Mouse (Mus musculus) gastrocnemius, postnatal 10 days (tissue): ENCODE measurements around the gene Olfr66. TPM values are rescaled to one million over a fixed set of nuclear protein-coding genes. Genes with fewer than 3 reads are reported as not detected.

Source experiments
- DNase-seq: peaks from one replicate; pipeline ENCODE4 v3.0.0; 2021; ENCODE audit warnings: mixed read lengths
- long read RNA-seq, 2 experiments: library from polyadenylated mRNA; stranded (forward); transcript quantifications; one replicate each; pipeline ENCODE4 v2.0.0; 2021
- total RNA-seq, 2 experiments: library from RNA; stranded (reverse); gene quantifications; 2 replicates each; pipeline ENCODE4 v1.2.3; 2021

Olfr66 gene
- not detected for total RNA-seq
- long read RNA-seq, experiment 1: 0 reads
- long read RNA-seq, experiment 2: 0 reads

- DNase-seq: no peak
Observed at GRCm38 (mm10) chr7:103886152-103886551, at the start of gene Olfr66. Gene Olfr66, minus strand, starts transcription at chr7:103886252.

GRCm38 (mm10) chr7:103934264-103934663, 48.2 kb upstream of the Olfr66 start, which contains the start of gene Olfr632:
Gene Olfr632, plus strand, starts transcription at chr7:103934347.
- no peak for DNase-seq

- no peak for DNase-seq
Observed at GRCm38 (mm10) chr7:103928525-103928924, 42.5 kb upstream of the Olfr66 start, which contains the start of gene Olfr631. Gene Olfr631, plus strand, starts transcription at chr7:103928825.

- no peak for DNase-seq
Observed at GRCm38 (mm10) chr7:103915338-103915737, 29.3 kb upstream of the Olfr66 start.

GRCm38 (mm10) chr7:103912969-103913511, 27.0 kb upstream of the Olfr66 start:
- DNase-seq: no peak

GRCm38 (mm10) chr7:103910047-103910446, 24.0 kb upstream of the Olfr66 start:
- no peak for DNase-seq

GRCm38 (mm10) chr7:103903187-103903586, 17.1 kb upstream of the Olfr66 start, which contains the start of gene Olfr65:
Gene Olfr65, plus strand, starts transcription at chr7:103903487.
- no peak for DNase-seq

GRCm38 (mm10) chr7:103894385-103894784, 8.3 kb upstream of the Olfr66 start, which contains the start of gene Olfr64:
Gene Olfr64, minus strand, starts transcription at chr7:103894485.
- DNase-seq: no peak

GRCm38 (mm10) chr7:103877093-103877492, 9.0 kb downstream of the Olfr66 start:
- DNase-seq: no peak

GRCm38 (mm10) chr7:103874451-103874850, 11.6 kb downstream of the Olfr66 start:
- no peak for DNase-seq

- no peak for DNase-seq
Observed at GRCm38 (mm10) chr7:103873064-103873463, 13.0 kb downstream of the Olfr66 start.

- no peak for DNase-seq
Observed at GRCm38 (mm10) chr7:103870667-103871066, 15.4 kb downstream of the Olfr66 start.

- DNase-seq: no peak
Observed at GRCm38 (mm10) chr7:103865716-103866115, 20.3 kb downstream of the Olfr66 start.

- DNase-seq: no peak
Observed at GRCm38 (mm10) chr7:103861531-103861930, 24.5 kb downstream of the Olfr66 start.

- DNase-seq: no peak
Observed at GRCm38 (mm10) chr7:103860855-103861254, 25.2 kb downstream of the Olfr66 start.

GRCm38 (mm10) chr7:103859076-103859475, 27.0 kb downstream of the Olfr66 start:
- no peak for DNase-seq

GRCm38 (mm10) chr7:103854669-103855068, 31.4 kb downstream of the Olfr66 start:
- no peak for DNase-seq

- no peak for DNase-seq
Observed at GRCm38 (mm10) chr7:103853090-103853489, 33.0 kb downstream of the Olfr66 start, which contains the start of gene Hbb-y. Gene Hbb-y, minus strand, starts transcription at chr7:103853216.

- DNase-seq: no peak
Observed at GRCm38 (mm10) chr7:103844525-103845325, 41.3 kb downstream of the Olfr66 start.

- no peak for DNase-seq
Observed at GRCm38 (mm10) chr7:103843034-103843433, 43.0 kb downstream of the Olfr66 start, which contains the start of gene Hbb-bh1. Gene Hbb-bh1, minus strand, starts transcription at chr7:103843164.

GRCm38 (mm10) chr7:103840268-103840667, 45.8 kb downstream of the Olfr66 start, which contains the start of gene Hbb-bh2:
Gene Hbb-bh2, minus strand, starts transcription at chr7:103840520.
- no peak for DNase-seq
